18 mouse cellular contexts compared by ENCODE assay signal in the genomic region with DNA sequence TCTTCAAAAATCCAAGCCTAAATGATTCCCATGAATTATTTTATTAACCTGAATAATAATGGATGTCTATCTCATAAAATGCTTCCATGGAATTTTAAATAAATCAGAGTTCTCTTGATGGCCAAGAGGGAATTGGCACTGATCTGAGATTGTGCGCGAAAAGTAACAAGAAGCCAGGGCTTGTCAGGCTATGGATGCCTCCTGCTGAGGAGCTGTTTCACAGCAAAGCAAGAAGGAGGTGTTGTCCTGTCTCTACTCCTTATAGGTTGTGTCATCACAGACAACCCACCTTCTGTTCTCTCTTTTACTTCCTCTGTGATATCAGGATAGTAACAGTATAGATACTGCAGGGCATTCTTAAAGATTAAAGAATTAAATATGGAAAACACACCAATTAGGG.
DNase-seq lines count a peak whose midpoint lies in the region; TF ChIP-seq lines count a peak whose summit lies in the region.
"Had no signal": no experiment of that assay in that cellular context is flagged by ENCODE, and none has a peak within 500 bp of the region (broad histone marks: within the 10 kb centered on the region; RNA-seq: fewer than 3 reads in every experiment).

No protein-coding gene starts in this region.

- DNase-seq in left cerebral cortex, postnatal 4 days, result peak; percentile 27
- DNase-seq in left cerebral cortex, postnatal 14 days (ENCODE audit: low spot score in 2 of 2), result no peak
- DNase-seq in cerebellum, adult 2 months, result peak; percentile 16 to 58
- DNase-seq in cerebellum, postnatal 10 days, result peak; percentile 51 to 63
- no peak for DNase-seq in heart, postnatal 36 days
- DNase-seq in spleen, adult 12 weeks (ENCODE audit: low spot score), result no peak
- no peak for DNase-seq in right cerebral cortex, postnatal 36 days (ENCODE audit: low spot score in 2 of 2)
- DNase-seq: adrenal gland, adult 8-10 months; adrenal gland, postnatal 36 days; forebrain, postnatal 0 days; gastrocnemius, postnatal 25 days; heart, postnatal 4 days; kidney, adult 18-20 months had no signal

- TF ChIP-seq CTCF in cerebellum, adult 2 months (IDR thresholded peaks at IDR 0.05; ENCODE audit: borderline replicate concordance, insufficient read depth, low read depth, low read length), result no peak

- 20% methylated on average over 2 of the region's 2 CpGs for WGBS in cerebellum, adult 2 months

- no peak overlapping the region for H3K27ac ChIP-seq in cerebellum, adult 2 months (ENCODE audit: insufficient read depth, low read length)
- H3K27ac ChIP-seq: embryonic facial prominence, embryonic 13.5 days; forebrain, embryonic 12.5 days; heart, embryonic 13.5 days; hindbrain, embryonic 13.5 days; intestine, embryonic 15.5 days had no signal

- intact Hi-C loops in left cerebral cortex, postnatal 4 days (cut with DNase I), result no loop called here
- intact Hi-C loops in left cerebral cortex, postnatal 14 days (cut with DNase I), result no loop called here
- intact Hi-C loops in heart, postnatal 36 days (cut with DNase I), result no loop called here

- H3K27me3 ChIP-seq in cerebellum, adult 2 months (ENCODE audit: control insufficient read depth, insufficient read depth, low read length), result no peaks in the 10 kb centered on the region
- H3K27me3 ChIP-seq: embryonic facial prominence, embryonic 13.5 days; forebrain, embryonic 12.5 days; heart, embryonic 13.5 days; hindbrain, embryonic 13.5 days; intestine, embryonic 15.5 days had no signal

- H3K4me1 ChIP-seq in cerebellum, adult 2 months (ENCODE audit: control insufficient read depth, insufficient read depth, low read length), result no peaks in the 10 kb centered on the region
- H3K4me1 ChIP-seq: embryonic facial prominence, embryonic 13.5 days; forebrain, embryonic 12.5 days; hindbrain, embryonic 13.5 days; intestine, embryonic 15.5 days had no signal

- TF ChIP-seq POLR2A in cerebellum, adult 2 months (IDR thresholded peaks at IDR 0.05; ENCODE audit: borderline replicate concordance, insufficient read depth, low read length), result no peak

- H3K4me3 ChIP-seq in cerebellum, adult 2 months (replicated peaks; ENCODE audit: insufficient read depth, low read depth, low read length), result no peak overlapping the region
- H3K4me3 ChIP-seq: embryonic facial prominence, embryonic 13.5 days; forebrain, embryonic 12.5 days; heart, embryonic 13.5 days; hindbrain, embryonic 13.5 days; intestine, embryonic 15.5 days had no signal

Comparison
In these comparisons a context has a peak if more than half of its experiments do, and no peak if none do; other contexts are left out.
1. DNase-seq: peak in left cerebral cortex, postnatal 4 days (single experiment), cerebellum, adult 2 months (2 of 2) and cerebellum, postnatal 10 days (2 of 2); none in left cerebral cortex, postnatal 14 days (0 of 2), heart, postnatal 36 days (0 of 2), spleen, adult 12 weeks (single experiment) and right cerebral cortex, postnatal 36 days (0 of 2).